Mouse (Mus musculus) induced T-regulatory cell, adult 2 months (primary cell): Measurements from ENCODE around the gene Hnrnpr.

ENCODE experiments used
- DNase-seq: peaks from one replicate; pipeline ENCODE4 v3.0.0-alpha.2; 2012; ENCODE audit warnings: low read depth

Hnrnpr gene

DNA sequence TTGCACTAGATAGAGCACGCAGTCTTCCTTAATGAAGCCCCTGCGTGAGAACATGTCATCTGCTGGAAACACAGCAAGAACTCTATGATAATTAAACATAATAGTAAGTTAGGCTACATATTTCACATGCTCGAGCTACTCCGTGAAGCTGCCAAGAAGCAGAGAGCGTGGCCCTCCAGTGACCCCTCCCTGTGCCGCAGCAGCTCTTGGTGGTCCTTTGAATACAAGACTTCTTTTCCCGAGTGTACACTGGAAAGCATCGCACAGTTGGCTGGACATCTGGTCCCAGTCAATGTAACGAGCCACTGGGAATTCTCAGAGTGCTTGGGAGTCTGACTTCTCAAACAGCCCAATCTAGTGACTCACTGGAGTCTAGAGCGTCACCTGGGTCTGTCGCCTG lies 97.1 kb downstream of the Hnrnpr start:
- DNase-seq = no peak
